Mouse (Mus musculus) stomach, postnatal 0 days (tissue): ENCODE measurements around the gene Tmem232.

Experiments
- CTCF ChIP-seq: IDR thresholded peaks from 2 replicates; pipeline ENCODE4 v1.5.1; 2016; ENCODE audit warnings: antibody characterized with exemption, low read depth, mild to moderate bottlenecking, moderate library complexity
- EP300 ChIP-seq: optimal IDR thresholded peaks from 2 replicates; pipeline ENCODE3; 2016; ENCODE audit warnings: antibody characterized with exemption

DNA sequence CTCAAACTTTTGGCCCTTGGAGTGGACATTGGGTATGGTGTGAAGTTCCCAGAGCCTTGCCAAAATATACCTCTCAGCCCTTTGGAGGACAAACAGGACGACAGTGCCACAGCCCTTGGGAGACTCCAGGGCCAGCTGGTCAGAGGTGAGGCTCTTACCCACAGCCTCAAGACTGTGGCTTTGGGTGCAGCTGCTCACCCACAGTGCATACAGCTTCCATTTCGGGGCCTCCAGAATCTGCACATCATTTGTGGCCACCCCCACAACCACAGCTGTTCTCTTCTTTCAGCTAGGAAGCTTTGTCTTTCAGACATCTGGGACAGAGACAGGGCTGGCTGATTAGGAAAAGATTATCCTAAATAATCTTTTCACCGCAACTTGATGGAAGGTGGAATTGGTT is 27.1 kb downstream of the Tmem232 start:
- no peak for TF ChIP-seq CTCF
- no peak for TF ChIP-seq EP300
